Mouse (Mus musculus) ES-Bruce4 (cell line): Measurements from ENCODE around the gene Tsc1. TPM values are rescaled to one million over a fixed set of nuclear protein-coding genes. Genes with fewer than 3 reads are reported as not detected.

Experiments used
- H3K27ac ChIP-seq: 2 replicates; pipeline ENCODE4 v1.5.1; 2012; ENCODE audit warnings: low read length, inconsistent platforms; ENCODE audit not compliant: insufficient read depth
- H3K27me3 ChIP-seq: 2 replicates; pipeline ENCODE4 v1.6.1; 2012; ENCODE audit warnings: mild to moderate bottlenecking, low read length, inconsistent platforms; ENCODE audit not compliant: control insufficient read depth, poor library complexity, insufficient read depth, severe bottlenecking
- H3K36me3 ChIP-seq: 2 replicates; pipeline ENCODE4 v1.6.1; 2012; ENCODE audit warnings: inconsistent platforms, mild to moderate bottlenecking, low read length, moderate library complexity; ENCODE audit not compliant: control insufficient read depth, poor library complexity, insufficient read depth, severe bottlenecking
- H3K4me1 ChIP-seq: one replicate; pipeline ENCODE4 v1.8.1; 2011; ENCODE audit warnings: low read length; ENCODE audit not compliant: control insufficient read depth, insufficient read depth
- H3K4me3 ChIP-seq: 2 replicates; pipeline ENCODE4 v1.5.1; 2011; ENCODE audit warnings: low read depth, mild to moderate bottlenecking, low read length
- H3K9ac ChIP-seq: 2 replicates; pipeline ENCODE4 v1.6.1; 2012; ENCODE audit warnings: low read depth, mild to moderate bottlenecking, inconsistent platforms; ENCODE audit not compliant: poor library complexity, severe bottlenecking
- H3K9me3 ChIP-seq: replicated peaks from 2 replicates; pipeline ENCODE4 v1.6.1; 2012; ENCODE audit warnings: mild to moderate bottlenecking, low read length, inconsistent platforms; ENCODE audit not compliant: control insufficient read depth, poor library complexity, insufficient read depth, severe bottlenecking
- CTCF ChIP-seq: IDR thresholded peaks from one replicate; pipeline ENCODE4 v1.8.1; 2011; ENCODE audit warnings: low read depth, low read length
- EP300 ChIP-seq: IDR thresholded peaks from 2 replicates; pipeline ENCODE4 v1.6.1; 2011; ENCODE audit warnings: low read depth, low read length; ENCODE audit not compliant: insufficient read depth
- POLR2A ChIP-seq: IDR thresholded peaks from one replicate; pipeline ENCODE4 v1.8.1; 2011; ENCODE audit warnings: low read length; ENCODE audit not compliant: insufficient read depth
- polyA plus RNA-seq: library from polyadenylated mRNA; stranded (reverse); fragments of >200 nt; gene quantifications from 2 replicates; pipeline ENCODE4 v1.2.4, GENCODE M21; 2011; ENCODE audit warnings: low read depth; ENCODE audit not compliant: missing spikeins, insufficient read depth, insufficient read length

The Tsc1 gene
- polyA plus RNA-seq, 1 experiment: 32.5 TPM

DNA sequence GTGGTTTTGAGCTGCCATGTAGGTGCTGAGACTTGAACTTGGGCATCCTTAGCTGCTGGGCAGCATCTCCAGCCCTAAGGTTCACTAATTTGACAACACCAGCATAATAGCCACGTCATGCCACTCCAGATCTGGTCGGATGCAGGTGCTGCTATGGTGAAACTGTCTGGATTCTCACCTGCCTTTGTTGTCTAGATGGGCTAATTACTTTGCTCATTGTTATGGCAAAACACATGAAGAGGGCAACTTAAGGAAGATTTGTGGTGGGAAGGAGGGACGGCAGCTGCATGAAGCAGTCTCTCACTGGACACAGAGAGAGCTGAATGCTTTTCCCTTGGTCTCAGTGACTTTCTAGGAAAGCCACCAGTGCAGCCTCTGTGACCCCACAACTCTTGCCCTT lies 15.0 kb upstream of the Tsc1 start:
- no peaks in the 10 kb centered on the region for H3K36me3 ChIP-seq
- TF ChIP-seq CTCF: no peak
- TF ChIP-seq POLR2A: no peak
- no peak for TF ChIP-seq EP300
- no peak overlapping the region for H3K9ac ChIP-seq
- H3K9me3 ChIP-seq: no peaks in the 10 kb centered on the region
- no peak overlapping the region for H3K27ac ChIP-seq
- no peak overlapping the region for H3K4me3 ChIP-seq
- H3K4me1 ChIP-seq: no peaks in the 10 kb centered on the region
- no peaks in the 10 kb centered on the region for H3K27me3 ChIP-seq

DNA sequence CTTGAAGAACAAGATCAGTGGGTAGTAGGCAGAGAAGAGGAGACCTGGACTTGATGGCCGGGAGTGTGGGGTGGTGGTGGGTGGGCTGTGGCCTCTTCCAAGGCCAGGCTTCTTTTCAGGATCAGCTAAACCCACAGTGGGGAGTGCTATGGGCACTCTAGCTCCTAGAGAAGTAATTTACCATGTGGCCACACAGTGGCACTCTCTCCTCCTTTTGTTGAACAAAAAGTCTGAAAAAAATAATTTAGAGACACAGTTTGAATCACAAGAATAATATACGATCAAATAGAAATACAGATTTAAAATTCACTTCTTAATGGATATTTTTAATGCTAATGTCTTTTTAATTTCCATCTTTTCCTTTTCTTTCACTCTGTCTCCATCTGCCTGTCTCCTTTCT lies 13.0 kb upstream of the Tsc1 start:
- H3K9ac ChIP-seq: no peak overlapping the region
- H3K36me3 ChIP-seq: no peaks in the 10 kb centered on the region
- H3K27ac ChIP-seq: no peak overlapping the region
- no peaks in the 10 kb centered on the region for H3K9me3 ChIP-seq
- no peaks in the 10 kb centered on the region for H3K27me3 ChIP-seq
- no peak overlapping the region for H3K4me3 ChIP-seq
- TF ChIP-seq POLR2A: no peak
- no peak for TF ChIP-seq EP300
- TF ChIP-seq CTCF: no peak
- H3K4me1 ChIP-seq: no peaks in the 10 kb centered on the region

DNA sequence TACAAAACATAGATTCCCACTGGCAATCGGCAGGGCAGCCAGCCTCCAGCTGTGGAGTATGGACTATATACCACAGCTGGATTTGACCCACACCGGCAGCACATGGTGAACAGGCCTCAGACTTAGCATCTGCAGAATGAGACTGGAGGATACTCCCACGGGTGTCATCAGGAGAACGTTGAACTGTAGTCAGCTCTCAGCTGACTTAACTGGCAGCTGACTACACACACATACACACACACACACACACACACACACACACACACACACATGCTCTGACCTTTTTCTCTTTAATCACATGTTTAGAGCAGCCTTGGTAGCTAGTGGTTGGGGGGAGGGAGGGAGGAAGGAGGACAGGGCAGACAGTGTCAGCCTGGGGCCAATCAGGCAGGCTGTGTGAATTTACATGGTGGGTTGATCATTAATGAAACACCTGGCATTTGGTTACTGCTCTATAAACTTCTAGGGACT lies 11.1 kb upstream of the Tsc1 start:
- H3K36me3 ChIP-seq: no peaks in the 10 kb centered on the region

DNA sequence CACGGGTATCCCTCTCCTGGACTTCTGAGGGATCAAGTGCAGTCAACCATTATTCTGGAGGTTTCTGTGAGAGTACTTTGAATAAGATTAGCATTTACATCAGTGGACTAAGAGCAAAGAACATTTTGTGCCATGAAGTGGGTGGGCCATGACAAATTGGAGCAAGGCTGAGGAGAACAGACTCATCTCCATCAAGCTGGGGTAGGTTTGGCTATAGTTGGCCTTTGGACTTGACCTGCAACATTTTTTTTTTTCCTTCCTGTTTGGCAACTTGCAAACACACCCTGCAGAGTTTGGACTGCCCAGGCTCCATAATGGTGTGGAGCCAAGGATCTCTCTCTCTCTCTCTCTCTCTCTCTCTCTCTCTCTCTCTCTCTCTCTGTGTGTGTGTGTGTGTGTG lies 8.4 kb upstream of the Tsc1 start:
- H3K27ac ChIP-seq: no peak overlapping the region
- TF ChIP-seq EP300 (no peak), CTCF (no peak), POLR2A (no peak)
- no peaks in the 10 kb centered on the region for H3K4me1 ChIP-seq
- no peaks in the 10 kb centered on the region for H3K9me3 ChIP-seq
- no peak overlapping the region for H3K9ac ChIP-seq
- H3K27me3 ChIP-seq: no peaks in the 10 kb centered on the region
- no peaks in the 10 kb centered on the region for H3K36me3 ChIP-seq
- no peak overlapping the region for H3K4me3 ChIP-seq

More for the DNA sequence above, 11.1 kb upstream of the Tsc1 start:
- H3K27ac ChIP-seq: no peak overlapping the region
- H3K4me1 ChIP-seq: no peaks in the 10 kb centered on the region
- H3K4me3 ChIP-seq: no peak overlapping the region
- H3K9ac ChIP-seq: no peak overlapping the region
- H3K27me3 ChIP-seq: no peaks in the 10 kb centered on the region
- H3K9me3 ChIP-seq: no peaks in the 10 kb centered on the region
- TF ChIP-seq CTCF (no peak), POLR2A (no peak), EP300 (no peak)

DNA sequence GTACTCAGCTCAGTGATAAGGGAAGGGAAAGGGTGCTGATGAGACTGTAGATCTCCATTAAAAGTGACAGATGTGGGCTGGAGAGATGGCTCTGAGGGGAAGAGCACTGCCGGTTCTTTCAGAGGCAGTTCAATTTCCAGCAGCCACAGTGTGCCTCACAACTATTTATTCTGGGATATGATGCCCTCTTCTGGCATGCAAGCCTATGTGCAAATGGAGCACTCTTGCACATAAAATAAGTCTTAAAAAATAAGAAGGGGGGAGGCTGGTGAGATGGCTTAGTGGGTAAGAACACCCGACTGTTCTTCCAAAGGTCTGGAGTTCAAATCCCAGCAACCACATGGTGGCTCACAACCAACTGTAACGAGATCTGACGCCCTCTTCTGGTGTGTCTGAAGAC lies 7.9 kb upstream of the Tsc1 start:
- Histone ChIP-seq H3K9me3 (no peaks in the 10 kb centered on the region), H3K4me1 (no peaks in the 10 kb centered on the region), H3K9ac (no peak overlapping the region), H3K27ac (no peak overlapping the region), H3K36me3 (no peaks in the 10 kb centered on the region), H3K27me3 (no peaks in the 10 kb centered on the region), H3K4me3 (no peak overlapping the region)
- TF ChIP-seq CTCF: no peak
- no peak for TF ChIP-seq POLR2A
- TF ChIP-seq EP300: no peak

DNA sequence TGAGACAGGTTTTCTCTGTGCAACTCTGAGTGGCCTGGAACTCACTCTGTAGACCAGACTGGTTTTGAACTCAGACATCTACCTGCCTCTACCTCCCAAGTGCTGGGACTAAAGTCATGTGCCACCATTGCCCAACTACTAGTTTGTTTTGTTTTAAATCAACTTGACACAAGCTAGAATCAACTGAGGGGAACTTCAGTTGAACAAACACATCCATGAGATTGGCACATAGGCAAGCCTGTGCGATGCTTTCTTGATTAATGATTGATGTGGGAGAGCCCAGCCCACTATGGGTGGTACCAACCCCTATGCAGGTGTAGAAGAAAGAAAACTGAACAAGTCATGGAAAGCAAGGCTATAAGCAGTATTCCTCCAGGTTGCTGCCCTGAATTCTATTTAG lies 5.8 kb upstream of the Tsc1 start:
- Histone ChIP-seq H3K27ac (no peak overlapping the region), H3K4me1 (no peaks in the 10 kb centered on the region), H3K9me3 (no peaks in the 10 kb centered on the region), H3K9ac (no peak overlapping the region), H3K4me3 (no peak overlapping the region), H3K27me3 (no peaks in the 10 kb centered on the region), H3K36me3 (no peaks in the 10 kb centered on the region)
- TF ChIP-seq POLR2A (no peak), EP300 (no peak), CTCF (no peak)
